Mouse (Mus musculus): Measurements from ENCODE around the gene Bbs5. TPM values are rescaled to one million over a fixed set of nuclear protein-coding genes. Genes with fewer than 3 reads are reported as not detected.

Bbs5 gene
- total and polyA plus RNA-seq, 3 experiments, result 5.0 to 8.1 (median 6.7) TPM

GRCm38 (mm10) chr2:69649716-69650115, 2.7 kb downstream of the Bbs5 start:
- Histone ChIP-seq H3K36me3 (replicated peaks in 1 of 2; ENCODE audit: control insufficient read depth in 1 of 2, insufficient read depth in 1 of 2, low read length in 1 of 2) (peaks cover 0 to 1% of the 10 kb centered on the region in 2 experiments), H3K9ac (ENCODE audit: insufficient read depth, low read depth) (no peak overlapping the region), H3K4me2 (ENCODE audit: insufficient read depth, low read depth, poor library complexity, severe bottlenecking) (no peak overlapping the region), H3K4me3 (replicated peaks in 1 of 3; ENCODE audit: low read depth in 2 of 3, low read length in 2 of 3, poor library complexity in 1 of 3) (no peak overlapping the region), H3K27me3 (replicated peaks) (no peaks in the 10 kb centered on the region), H3K27ac (ENCODE audit: insufficient read depth, low read depth) (no peak overlapping the region), H3K9me3 (replicated peaks; ENCODE audit: low read length) (no peaks in the 10 kb centered on the region), H3K79me2 (replicated peaks; ENCODE audit: control insufficient read depth, extremely low read depth, insufficient read depth, poor library complexity, severe bottlenecking) (no peaks in the 10 kb centered on the region), H3K4me1 (ENCODE audit: control insufficient read depth in 1 of 2, insufficient read depth in 2 of 2) (peaks cover 0 to 5% of the 10 kb centered on the region in 2 experiments; a peak in 1 of 4 replicates)
- TF ChIP-seq IRF4 (IDR thresholded peaks at IDR 0.05; ENCODE audit: low read depth, low read length) (no peak), TCF12 (IDR thresholded peaks at IDR 0.05; ENCODE audit: low read depth, low read length) (no peak), USF2 (conservative IDR thresholded peaks at IDR 0.05; ENCODE audit: low read depth, low read length) (no peak), KAT2A (IDR thresholded peaks at IDR 0.05; ENCODE audit: insufficient replicate concordance, low read length) (no peak), HCFC1 (IDR thresholded peaks at IDR 0.05; ENCODE audit: low read depth, low read length) (no peak), NELFE (IDR thresholded peaks at IDR 0.05; ENCODE audit: low read depth, low read length) (no peak), MAZ (IDR thresholded peaks at IDR 0.05; ENCODE audit: low read depth, low read length) (no peak), MEF2A (IDR thresholded peaks at IDR 0.05; ENCODE audit: borderline replicate concordance, low read depth, low read length) (no peak), SIN3A (IDR thresholded peaks at IDR 0.05; ENCODE audit: low read length) (no peak), SMC3 (IDR thresholded peaks at IDR 0.05; ENCODE audit: low read depth, low read length) (no peak), TBP (conservative IDR thresholded peaks at IDR 0.05; ENCODE audit: low read depth, low read length) (no peak), GABPA (IDR thresholded peaks at IDR 0.05; ENCODE audit: insufficient replicate concordance, low read depth, low read length) (no peak), CHD1 (IDR thresholded peaks at IDR 0.05; ENCODE audit: low read depth, low read length) (no peak), NRF1 (IDR thresholded peaks at IDR 0.05; ENCODE audit: low read depth, low read length) (no peak), MYC (IDR thresholded peaks at IDR 0.05; ENCODE audit: low read depth, low read length) (no peak)
- dilution Hi-C loops (cut with MboI; ENCODE audit: extremely low pct_ligation_motif_present, extremely low pct_unique_long_range_greater_than_20kb, low sequenced_read_pairs), result no loop called here
- in situ Hi-C loops (cut with MboI; ENCODE audit: low pct_ligation_motif_present, low pct_unique_long_range_greater_than_20kb, low sequenced_read_pairs), result loop anchor here (25.0 kb wide), 1 partner anchor 138 kb away; the partner anchor contains the start of genes Ccdc173 and Phospho2
- DNase-seq (ENCODE audit: extremely low read depth), result no peak

- H3K79me2 ChIP-seq (replicated peaks; ENCODE audit: control insufficient read depth, extremely low read depth, insufficient read depth, poor library complexity, severe bottlenecking), result no peaks in the 10 kb centered on the region
- no peak overlapping the region for H3K27ac ChIP-seq (ENCODE audit: insufficient read depth, low read depth)
- dilution Hi-C loops (cut with MboI; ENCODE audit: extremely low pct_ligation_motif_present, extremely low pct_unique_long_range_greater_than_20kb, low sequenced_read_pairs) (no loop called here), in situ Hi-C loops (cut with MboI; ENCODE audit: low pct_ligation_motif_present, low pct_unique_long_range_greater_than_20kb, low sequenced_read_pairs) (no loop called here)
- H3K27me3 ChIP-seq (replicated peaks), result no peaks in the 10 kb centered on the region
- peaks cover 4 to 8% of the 10 kb centered on the region in 2 experiments; a peak in 3 of 4 replicates for H3K4me1 ChIP-seq (ENCODE audit: control insufficient read depth in 1 of 2, insufficient read depth in 2 of 2)
- H3K9ac ChIP-seq (ENCODE audit: insufficient read depth, low read depth), result no peak overlapping the region
- no peak for DNase-seq (ENCODE audit: extremely low read depth)
- H3K9me3 ChIP-seq (replicated peaks; ENCODE audit: low read length), result no peaks in the 10 kb centered on the region
- H3K4me3 ChIP-seq (replicated peaks in 1 of 3; ENCODE audit: low read depth in 2 of 3, low read length in 2 of 3, poor library complexity in 1 of 3), result no peak overlapping the region
- no peak overlapping the region for H3K4me2 ChIP-seq (ENCODE audit: insufficient read depth, low read depth, poor library complexity, severe bottlenecking)
- peaks cover 0 to 18% of the 10 kb centered on the region in 2 experiments for H3K36me3 ChIP-seq (replicated peaks in 1 of 2; ENCODE audit: control insufficient read depth in 1 of 2, insufficient read depth in 1 of 2, low read length in 1 of 2)
- TF ChIP-seq SIN3A (IDR thresholded peaks at IDR 0.05; ENCODE audit: low read length) (no peak), EP300 (IDR thresholded peaks at IDR 0.05; ENCODE audit: low read length) (no peak), GABPA (IDR thresholded peaks at IDR 0.05; ENCODE audit: insufficient replicate concordance, low read depth, low read length) (no peak), POLR2A (IDR thresholded peaks at IDR 0.05; ENCODE audit: low read depth, low read length) (no peak)
Observed at GRCm38 (mm10) chr2:69659326-69659725, 12.4 kb downstream of the Bbs5 start.
